13 mouse cellular contexts compared by ENCODE assay signal in genomic region chr6:127919491-127919890, GRCm38 (mm10). TPM values are rescaled to one million over a fixed set of nuclear protein-coding genes. Genes with fewer than 3 reads are reported as not detected.
"Had no signal": no experiment of that assay in that cellular context is flagged by ENCODE, and none has a peak within 500 bp of the region (broad histone marks: within the 10 kb centered on the region; RNA-seq: fewer than 3 reads in every experiment).

No protein-coding gene starts in this region.

- H3K9me3 ChIP-seq: neural tube, embryonic 15.5 days had no signal

- H3K27me3 ChIP-seq: neural tube, embryonic 15.5 days had no signal

- H3K4me3 ChIP-seq: limb, embryonic 13.5 days; myocyte; neural tube, embryonic 15.5 days had no signal

- DNase-seq: kidney, postnatal 36 days; left cerebral cortex, postnatal 4 days; lung, adult 18-20 months; midbrain, embryonic 14.5 days; right cerebral cortex, adult 18-20 months; thymus, adult 18-20 months; thymus, postnatal 14 days had no signal

- H3K27ac ChIP-seq: limb, embryonic 13.5 days; liver, embryonic 14.5 days; neural tube, embryonic 15.5 days had no signal

- H3K36me3 ChIP-seq: neural tube, embryonic 15.5 days had no signal

RNA-seq across cellular contexts. Expression of gene Tspan11, which starts 32.1 kb away (rescaled TPM):
- total RNA-seq: megakaryocyte-erythroid progenitor cell, adult 5-6 weeks had no signal
- polyA plus RNA-seq: liver, adult 2 months had no signal
